Mouse (Mus musculus): ENCODE results near the gene Rab5if.
"Not testable (repeated sequence)": the region's sequence is repeated elsewhere in the genome, so short reads cannot be mapped to it uniquely, and the experiment has no call there.

Rab5if gene

GRCm38 (mm10) chr2:156853999-156854771 is 8.7 kb upstream of the Rab5if start:
- DNase-seq (ENCODE audit: low spot score) = not testable (repeated sequence)

- no peak for DNase-seq (ENCODE audit: low spot score)
Measured at GRCm38 (mm10) chr2:156856311-156856710, 6.6 kb upstream of the Rab5if start.

GRCm38 (mm10) chr2:156857385-156857791 is 5.5 kb upstream of the Rab5if start:
- no peak for DNase-seq (ENCODE audit: low spot score)

GRCm38 (mm10) chr2:156857835-156858234 is 5.1 kb upstream of the Rab5if start, which contains the start of gene 4930518I15Rik:
Gene 4930518I15Rik (minus strand): TSS chr2:156857946.
- DNase-seq (ENCODE audit: low spot score) = no peak

GRCm38 (mm10) chr2:156858671-156859070 is 4.3 kb upstream of the Rab5if start:
- no peak for DNase-seq (ENCODE audit: low spot score)

GRCm38 (mm10) chr2:156862041-156862717 is 749 bp upstream of the Rab5if start:
- DNase-seq (ENCODE audit: low spot score) = peak; percentile 64

GRCm38 (mm10) chr2:156863487-156864160 is 696 bp downstream of the Rab5if start:
- DNase-seq (ENCODE audit: low spot score) = peak; percentile 81

- DNase-seq (ENCODE audit: low spot score) = no peak
Measured at GRCm38 (mm10) chr2:156864481-156864880, 1.6 kb downstream of the Rab5if start.

- no peak for DNase-seq (ENCODE audit: low spot score)
Measured at GRCm38 (mm10) chr2:156868994-156869393, 6.1 kb downstream of the Rab5if start.

GRCm38 (mm10) chr2:156869554-156869953 is 6.6 kb downstream of the Rab5if start:
- DNase-seq (ENCODE audit: low spot score) = no peak

- DNase-seq (ENCODE audit: low spot score) = no peak
Measured at GRCm38 (mm10) chr2:156870519-156870918, 7.6 kb downstream of the Rab5if start.

GRCm38 (mm10) chr2:156873629-156874028 is 10.7 kb downstream of the Rab5if start:
- peak; percentile 49 for DNase-seq (ENCODE audit: low spot score)

- no peak for DNase-seq (ENCODE audit: low spot score)
Measured at GRCm38 (mm10) chr2:156874047-156874759, 11.3 kb downstream of the Rab5if start.

- DNase-seq (ENCODE audit: low spot score) = no peak
Measured at GRCm38 (mm10) chr2:156874760-156875510, 12.0 kb downstream of the Rab5if start.

GRCm38 (mm10) chr2:156877726-156878125 is 14.8 kb downstream of the Rab5if start:
- no peak for DNase-seq (ENCODE audit: low spot score)

GRCm38 (mm10) chr2:156879541-156879940 is 16.6 kb downstream of the Rab5if start:
- no peak for DNase-seq (ENCODE audit: low spot score)

GRCm38 (mm10) chr2:156882431-156883001 is 19.6 kb downstream of the Rab5if start:
- no peak for DNase-seq (ENCODE audit: low spot score)

GRCm38 (mm10) chr2:156884396-156885211 is 21.7 kb downstream of the Rab5if start:
- DNase-seq (ENCODE audit: low spot score) = no peak

GRCm38 (mm10) chr2:156885666-156886065 is 22.7 kb downstream of the Rab5if start:
- not testable (repeated sequence) for DNase-seq (ENCODE audit: low spot score)

GRCm38 (mm10) chr2:156886084-156886631 is 23.2 kb downstream of the Rab5if start:
- DNase-seq (ENCODE audit: low spot score) = no peak
